Mouse (Mus musculus): Measurements from ENCODE around the gene Pld3. TPM values are rescaled to one million over a fixed set of nuclear protein-coding genes. Genes with fewer than 3 reads are reported as not detected.

Gene Pld3
- total RNA-seq (2021) = 100 to 1,000 TPM; 818 to 936 TPM

DNA sequence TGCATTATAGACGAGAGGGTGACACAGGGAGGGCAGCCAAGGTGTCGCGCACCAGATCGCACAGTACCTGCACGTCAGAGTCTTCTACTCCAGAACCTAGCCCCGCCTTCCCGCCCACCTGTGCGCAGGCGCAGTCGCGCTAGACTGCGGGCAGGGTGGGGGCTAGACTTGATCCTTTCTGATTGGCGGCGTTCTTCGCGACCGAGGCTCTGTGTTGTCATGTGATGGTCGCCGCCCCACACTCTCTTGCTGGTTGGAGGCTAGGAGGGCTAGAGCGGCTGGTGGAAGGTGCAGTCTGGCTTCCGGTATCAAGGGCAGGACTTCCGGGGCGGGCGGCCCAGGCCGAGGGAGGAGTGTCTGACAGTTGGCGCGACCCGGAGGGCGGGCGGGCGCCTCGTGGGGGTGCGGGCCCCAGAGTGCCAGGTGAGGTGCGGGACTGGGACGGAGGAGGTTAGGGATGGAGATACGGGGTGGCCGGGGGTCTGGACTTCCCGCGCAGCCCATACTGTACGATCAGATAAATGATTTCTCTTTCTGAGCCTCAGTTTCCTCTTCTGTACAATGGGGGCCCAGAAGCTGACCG lies at the start of gene Pld3, which contains the start of gene 2310022A10Rik:
Gene Pld3, minus strand, starts transcription at position 288 of the 583 bp plus-strand sequence.
Gene 2310022A10Rik, plus strand, starts transcription at position 303 of the 583 bp plus-strand sequence.
- peak; percentile 97 to 98 for DNase-seq (ENCODE audit: low spot score in 2 of 2)
- intact Hi-C loops (cut with DNase I) = no loop called here

DNA sequence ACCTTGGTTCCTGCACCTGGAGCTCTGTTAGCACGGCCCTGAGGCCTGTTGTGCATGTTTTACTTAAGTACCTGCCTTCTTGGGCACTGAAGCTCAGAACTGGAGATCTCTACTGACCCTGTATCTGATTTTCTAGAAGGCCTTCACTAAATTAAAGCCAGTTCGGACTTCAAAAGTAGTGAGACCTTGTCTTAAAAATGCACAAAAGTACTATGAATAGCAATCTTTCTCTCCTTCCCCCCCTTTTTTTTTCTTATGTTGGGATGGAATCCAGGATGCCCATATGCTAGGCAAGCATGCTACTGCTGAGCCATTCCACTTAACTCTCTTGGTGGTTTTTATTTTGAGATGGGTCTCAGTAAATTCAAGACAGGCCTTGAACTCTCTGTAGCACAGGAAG lies 49.1 kb upstream of the Pld3 start:
- no peak for DNase-seq (ENCODE audit: low spot score in 2 of 2)
- intact Hi-C loops (cut with DNase I) = no loop called here

DNA sequence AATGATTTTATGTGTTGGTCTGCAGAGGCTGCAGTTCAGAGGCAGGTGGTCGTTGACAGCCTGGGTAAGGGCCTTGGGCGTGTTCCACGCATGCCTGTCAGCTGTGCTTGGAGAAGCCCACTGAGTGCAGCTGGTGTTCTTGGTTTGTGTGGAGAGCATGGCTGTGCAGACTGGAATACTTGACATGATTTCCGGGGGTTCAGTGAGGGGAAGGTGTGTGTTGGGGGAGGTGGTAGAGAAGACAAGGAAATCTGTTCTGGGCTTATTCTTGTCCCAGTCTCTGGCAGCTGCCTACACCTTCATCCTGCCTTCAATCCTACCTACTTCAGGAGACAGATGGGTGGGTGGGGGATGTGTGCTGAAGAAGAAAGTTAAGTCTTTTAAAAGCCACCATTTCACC lies 48.6 kb upstream of the Pld3 start:
- DNase-seq (ENCODE audit: low spot score in 2 of 2) = peak; percentile 79 to 83
- intact Hi-C loops (cut with DNase I) = loop anchor here (1.0 kb wide), 1 partner anchor 52 kb away; the partner anchor contains the start of gene Ttc9b

DNA sequence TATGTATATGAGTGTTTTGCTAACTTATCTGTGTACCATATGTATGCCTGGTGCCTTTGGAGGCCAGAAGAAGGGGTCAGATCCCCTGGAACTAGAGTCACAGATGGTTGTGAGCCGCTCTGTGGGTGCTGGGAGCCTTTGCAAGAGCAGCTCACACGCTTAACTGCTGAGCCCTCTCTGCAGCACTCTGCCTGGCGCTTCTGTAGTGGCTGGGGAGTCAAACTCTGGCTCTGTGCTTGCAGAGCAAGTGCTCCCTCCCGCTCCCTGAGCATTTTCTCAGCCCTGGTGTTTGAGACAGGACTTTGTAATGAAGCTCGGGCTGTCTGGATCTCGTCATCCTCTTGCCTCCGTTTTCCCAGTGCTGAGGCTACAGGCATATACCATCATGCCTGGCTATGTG lies 45.0 kb upstream of the Pld3 start:
- DNase-seq (ENCODE audit: low spot score in 2 of 2) = peak in 1 of 2 experiments; percentile 41
- intact Hi-C loops (cut with DNase I) = no loop called here

DNA sequence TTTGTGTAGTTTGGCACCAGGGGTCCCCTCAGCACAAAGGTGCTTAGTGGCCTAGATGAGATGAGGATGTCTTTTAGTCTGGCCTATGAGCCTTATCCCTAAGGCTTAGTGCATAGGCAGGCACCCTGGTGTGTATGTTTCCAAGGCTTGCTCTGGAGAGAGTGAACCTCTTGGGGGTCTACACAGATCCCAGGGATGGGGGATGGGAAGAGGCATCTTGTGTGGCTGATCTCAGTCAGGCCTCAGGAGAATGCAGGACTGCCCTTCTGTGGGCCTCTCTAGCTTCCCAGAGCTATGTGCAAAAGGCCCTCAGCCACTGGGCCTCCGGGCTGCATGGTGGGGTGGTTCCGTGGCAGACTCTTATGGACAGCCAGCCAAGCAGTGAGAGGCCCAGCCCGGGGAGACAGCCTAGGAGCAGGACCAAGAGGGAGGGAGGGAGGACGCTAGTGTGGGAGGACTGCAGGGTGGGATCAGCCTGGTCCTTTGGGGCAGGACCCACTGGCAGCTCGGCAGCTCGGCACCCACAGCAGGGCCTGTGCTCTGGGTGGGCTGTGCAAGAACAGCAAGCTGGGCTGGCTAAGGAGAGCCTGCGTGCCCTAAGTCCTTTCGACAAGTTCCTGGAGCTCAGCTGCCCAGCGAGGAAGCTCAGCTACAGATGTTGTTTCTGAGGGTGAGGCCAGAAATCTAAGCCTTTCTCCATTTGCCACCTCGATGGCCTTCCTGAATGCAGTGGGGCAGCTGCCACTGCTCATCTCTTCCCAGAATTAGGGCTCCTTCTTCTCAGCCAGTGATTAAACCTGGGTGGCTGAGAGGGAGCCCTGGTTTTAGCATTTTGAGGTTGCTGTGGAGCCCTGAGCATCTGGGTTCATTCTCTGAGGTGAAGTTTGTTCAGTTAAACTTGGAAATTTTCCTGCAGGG lies 43.8 kb upstream of the Pld3 start:
- intact Hi-C loops (cut with DNase I) = no loop called here

DNA sequence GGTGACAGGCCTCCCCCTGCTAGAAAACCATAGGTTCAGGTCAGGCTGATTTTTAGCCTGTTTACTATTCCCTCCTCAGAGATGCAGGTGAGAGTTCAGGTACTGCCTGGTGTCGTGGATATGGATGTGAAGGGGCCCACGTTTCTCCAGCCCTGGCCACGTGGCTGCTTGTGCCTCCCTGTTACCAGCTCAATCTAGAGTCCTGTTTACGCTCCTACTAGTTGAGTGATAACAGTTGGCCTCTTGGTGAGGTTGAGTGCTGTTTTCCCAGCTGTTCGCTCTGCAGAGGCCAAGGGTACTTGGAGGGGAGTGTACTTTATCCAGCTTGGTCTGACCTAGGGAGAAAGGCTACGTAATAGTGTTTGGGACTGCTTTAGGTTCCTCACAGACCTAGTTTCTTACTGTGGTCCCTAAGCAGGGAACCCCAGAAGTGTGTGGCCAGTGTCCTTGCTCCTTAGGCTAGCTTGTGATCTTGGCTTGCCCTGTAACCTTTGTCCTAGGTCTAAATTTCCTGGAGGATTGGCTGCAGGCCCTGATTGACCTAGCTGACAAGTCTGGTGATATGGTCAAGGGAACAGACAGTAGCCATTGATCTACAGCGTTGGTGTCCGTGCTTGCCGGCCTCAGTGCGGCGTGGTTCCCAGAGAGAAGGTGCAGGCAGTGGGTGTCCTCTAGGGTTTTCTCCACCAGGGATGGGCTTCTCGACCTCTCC lies 40.1 kb upstream of the Pld3 start:
- intact Hi-C loops (cut with DNase I) = no loop called here

More for the DNA sequence above, 43.8 kb upstream of the Pld3 start:
- no peak for DNase-seq (ENCODE audit: low spot score in 2 of 2)

DNA sequence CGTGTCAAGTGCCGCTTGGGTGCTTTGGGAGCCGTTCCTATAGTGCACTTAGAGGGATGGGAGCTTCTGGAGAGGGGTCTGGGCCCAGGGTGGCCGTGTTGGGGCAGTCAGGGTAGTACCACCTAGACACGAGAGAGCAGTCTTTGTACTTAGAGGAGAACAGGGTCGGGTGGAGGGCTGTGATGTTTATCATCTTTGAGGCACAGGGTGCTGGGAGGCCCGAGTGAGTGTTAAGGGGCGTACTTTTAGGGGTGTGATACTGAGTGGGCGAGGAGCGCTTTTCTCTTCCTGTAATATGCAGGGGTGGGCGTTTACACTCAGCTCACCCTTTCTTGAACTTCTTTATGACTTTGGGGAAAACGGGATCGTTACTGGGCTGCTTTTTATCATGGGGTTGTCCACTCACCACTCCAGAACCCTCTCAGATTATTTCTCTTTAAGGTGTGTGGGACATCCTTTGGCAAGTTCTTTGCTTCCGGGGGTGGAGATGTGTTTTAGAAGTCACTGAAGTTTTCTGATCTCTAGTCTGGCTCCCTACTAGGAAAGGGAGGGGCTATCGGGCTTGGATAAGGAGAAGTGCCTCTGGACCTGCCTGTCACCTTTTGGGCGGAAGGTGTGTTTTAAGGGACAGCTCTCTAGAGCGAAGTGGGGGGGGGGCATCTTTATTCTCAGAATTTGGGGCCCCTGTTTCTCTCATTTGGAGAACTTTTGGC lies 39.4 kb upstream of the Pld3 start:
- no peak for DNase-seq (ENCODE audit: low spot score in 2 of 2)
- intact Hi-C loops (cut with DNase I) = no loop called here

More for the DNA sequence above, 40.1 kb upstream of the Pld3 start:
- DNase-seq (ENCODE audit: low spot score in 2 of 2) = no peak

DNA sequence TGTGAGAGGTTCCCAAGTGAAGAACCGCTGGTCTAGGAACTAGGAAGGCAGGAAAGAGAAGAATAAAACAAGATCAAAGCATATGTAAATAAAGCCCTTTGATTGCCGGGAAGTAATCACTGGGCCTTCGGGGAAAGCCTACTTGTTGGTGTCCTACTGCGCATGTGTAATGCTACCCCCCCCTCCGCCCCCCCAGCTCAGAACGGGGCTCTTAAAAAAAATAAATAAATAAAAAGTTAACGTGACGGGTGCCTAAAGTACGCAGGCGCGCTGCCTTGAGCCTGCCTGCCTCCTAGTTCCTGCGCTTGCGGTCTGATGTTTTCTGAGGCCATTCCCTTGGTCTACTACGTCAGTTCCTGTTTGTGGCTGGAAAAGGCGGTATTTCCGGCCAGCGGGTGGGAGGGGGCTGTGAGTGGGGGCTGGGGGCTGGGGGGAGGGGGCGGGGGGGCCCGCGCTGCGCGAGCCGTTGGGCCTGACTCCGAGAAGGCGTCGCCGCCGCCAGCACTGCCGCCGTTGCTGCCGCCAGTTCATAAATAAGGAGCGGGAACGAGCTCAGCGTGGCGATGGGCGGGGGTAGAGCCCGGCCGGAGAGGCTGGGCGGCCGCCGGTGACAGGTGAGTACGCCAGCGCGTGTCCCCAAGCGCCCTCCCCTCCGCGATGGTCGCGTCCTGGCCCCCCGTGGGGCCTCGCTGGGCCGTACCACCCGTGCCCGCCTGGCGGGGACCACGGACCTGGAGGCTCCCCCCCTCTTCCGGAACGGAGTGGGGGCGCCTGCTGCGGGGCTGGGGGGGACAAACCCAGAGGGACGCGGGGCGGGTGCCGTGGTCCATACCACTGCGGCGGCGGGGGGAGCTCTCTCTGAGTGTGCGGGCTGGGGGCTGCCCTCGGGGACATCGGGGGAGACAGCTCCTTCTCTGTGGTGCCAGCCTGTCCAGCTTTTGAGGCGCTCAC lies 38.5 kb upstream of the Pld3 start, which contains the start of gene Akt2:
Gene Akt2, plus strand, starts transcription at position 287 of the 951 bp plus-strand sequence.
- DNase-seq (ENCODE audit: low spot score in 2 of 2) = peak; percentile 92 to 94
- intact Hi-C loops (cut with DNase I) = loop anchor here (1.0 to 2.0 kb wide), 2 partner anchors 62 to 93 kb away; partner anchors contain the start of gene Ttc9b

DNA sequence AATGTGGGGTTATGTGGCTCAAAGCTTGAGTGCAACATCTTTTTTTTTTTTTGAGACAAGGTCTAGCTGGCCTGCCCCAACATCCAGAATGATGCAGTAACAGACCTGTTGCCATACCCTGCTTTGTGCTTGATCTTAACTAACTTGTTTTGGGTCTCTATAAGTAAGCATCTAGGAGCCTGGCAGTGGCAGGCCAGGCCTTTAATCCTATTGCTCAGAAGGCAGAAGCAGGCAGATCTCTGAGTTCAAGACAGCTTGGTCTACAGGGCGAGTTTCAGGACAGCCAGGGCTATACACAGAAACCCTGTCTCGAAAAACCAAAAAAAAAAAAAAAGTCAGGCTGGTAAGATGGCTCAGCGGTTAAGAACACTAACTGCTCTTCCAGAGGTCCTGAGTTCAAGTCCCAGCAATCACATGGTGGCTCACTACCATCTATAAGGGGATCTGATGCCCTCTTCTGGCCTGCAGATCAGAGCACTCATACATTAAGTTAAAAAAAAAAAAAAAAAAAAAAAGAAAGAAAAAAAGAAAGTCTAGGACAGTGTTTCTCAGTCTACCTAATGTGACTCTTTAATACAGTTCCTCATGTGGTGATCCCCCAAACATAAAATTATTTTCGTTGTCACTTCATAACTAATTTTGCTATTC lies 37.7 kb upstream of the Pld3 start:
- intact Hi-C loops (cut with DNase I) = loop anchor here (1.0 to 2.0 kb wide), 2 partner anchors 63 to 94 kb away; partner anchors contain the start of gene Ttc9b
- DNase-seq (ENCODE audit: low spot score in 2 of 2) = no peak

DNA sequence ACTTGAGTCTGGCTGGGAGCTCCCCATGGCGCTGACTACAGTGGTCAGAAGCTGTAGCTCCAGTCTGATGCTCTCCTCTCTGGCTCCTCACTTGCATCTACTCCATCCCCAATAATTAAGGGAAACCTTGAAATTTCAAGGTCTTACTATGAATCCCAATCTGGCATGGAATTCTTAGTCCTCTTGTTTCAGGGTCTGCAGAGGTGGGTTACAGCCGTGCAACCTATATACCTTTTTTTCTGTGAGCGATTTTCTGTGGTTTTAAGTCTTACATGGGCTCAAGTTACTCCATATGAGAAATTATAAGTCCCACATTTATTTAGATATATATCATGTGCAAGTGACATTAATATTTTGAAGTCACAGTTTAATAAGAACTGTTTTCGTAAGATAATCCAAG lies 37.1 kb upstream of the Pld3 start:
- intact Hi-C loops (cut with DNase I) = loop anchor here (2.0 kb wide), 1 partner anchor 95 kb away; no protein-coding TSS in a partner anchor

DNA sequence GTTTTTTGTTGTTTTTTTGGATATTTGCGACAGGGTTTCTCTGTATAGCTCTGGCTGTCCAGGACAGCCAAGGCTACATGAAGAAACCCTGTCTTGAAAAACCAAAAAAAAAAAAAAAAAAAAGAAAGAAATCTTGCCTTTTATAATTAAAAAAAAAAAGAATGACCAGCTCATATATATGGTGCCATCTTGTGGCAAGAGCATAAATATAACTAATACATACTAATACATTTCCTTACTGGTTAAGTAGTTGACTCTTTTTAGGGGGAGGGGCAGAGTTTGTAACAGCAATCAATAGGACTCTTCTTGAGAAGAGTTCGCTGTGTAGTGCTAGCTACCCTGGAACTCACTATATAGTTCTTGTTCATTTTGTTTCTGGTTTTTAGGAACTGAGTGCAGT lies 34.7 kb upstream of the Pld3 start:
- DNase-seq (ENCODE audit: low spot score in 2 of 2) = no peak
- intact Hi-C loops (cut with DNase I) = no loop called here

More for the DNA sequence above, 37.1 kb upstream of the Pld3 start:
- DNase-seq (ENCODE audit: low spot score in 2 of 2) = no peak

DNA sequence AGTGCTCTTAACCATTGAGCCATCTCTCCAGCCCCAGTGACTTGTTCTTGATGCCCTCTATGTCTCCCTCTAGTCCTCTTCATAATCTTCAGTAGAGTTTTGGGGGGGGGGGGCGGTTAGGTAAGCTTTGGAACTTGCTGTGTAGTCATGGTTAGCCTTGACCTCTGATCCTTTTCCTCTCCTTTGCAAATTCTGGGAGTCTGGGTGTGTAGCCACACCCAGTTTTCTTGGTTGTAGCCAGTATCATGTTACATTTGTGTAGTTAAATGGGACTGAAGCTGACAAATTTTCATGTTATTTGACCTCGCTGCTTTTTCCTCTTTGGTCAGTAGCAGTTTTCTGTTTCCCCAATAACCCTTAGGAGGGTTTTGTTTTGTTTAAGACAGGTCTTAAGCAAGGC lies 33.8 kb upstream of the Pld3 start:
- intact Hi-C loops (cut with DNase I) = no loop called here
- DNase-seq (ENCODE audit: low spot score in 2 of 2) = no peak

DNA sequence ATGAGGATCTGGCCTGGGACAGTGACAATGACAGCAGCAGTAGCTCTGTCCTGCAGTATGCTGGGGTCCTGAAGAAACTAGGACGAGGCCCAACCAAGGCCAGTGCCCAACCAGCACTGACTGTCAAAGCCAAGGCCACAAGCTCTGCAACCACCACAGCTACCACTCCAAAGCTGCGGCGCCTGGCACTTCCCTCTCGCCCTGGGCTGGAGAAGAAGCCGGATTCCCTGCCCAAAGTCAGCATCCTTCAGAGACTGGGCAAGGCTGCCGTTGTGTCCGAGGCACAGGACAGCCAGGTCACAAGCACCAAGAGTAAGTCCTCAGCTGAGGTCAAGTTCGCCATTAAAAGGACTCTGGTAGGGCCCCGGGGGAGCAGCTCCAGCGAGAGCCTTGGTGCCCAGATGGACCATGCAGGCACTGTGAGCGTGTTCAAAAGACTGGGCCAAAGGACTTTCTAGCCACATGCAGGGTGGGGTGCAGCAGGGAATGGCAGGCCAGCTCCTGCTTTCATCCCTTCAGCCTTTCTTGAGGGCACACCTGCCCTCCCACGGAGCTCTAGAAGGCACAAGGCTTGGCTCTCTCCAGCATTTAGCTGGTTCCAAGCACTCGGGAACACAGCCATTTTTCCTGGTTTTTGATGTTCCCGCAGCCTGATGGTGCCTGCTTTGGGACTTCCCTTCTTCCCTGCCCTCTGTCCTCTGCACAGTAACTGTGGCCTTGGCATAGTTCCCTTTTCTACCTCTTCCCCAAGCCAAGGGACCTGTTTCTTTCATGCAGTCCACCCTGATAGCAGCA lies 27.6 kb upstream of the Pld3 start:
- intact Hi-C loops (cut with DNase I) = no loop called here
- no peak for DNase-seq (ENCODE audit: low spot score in 2 of 2)

DNA sequence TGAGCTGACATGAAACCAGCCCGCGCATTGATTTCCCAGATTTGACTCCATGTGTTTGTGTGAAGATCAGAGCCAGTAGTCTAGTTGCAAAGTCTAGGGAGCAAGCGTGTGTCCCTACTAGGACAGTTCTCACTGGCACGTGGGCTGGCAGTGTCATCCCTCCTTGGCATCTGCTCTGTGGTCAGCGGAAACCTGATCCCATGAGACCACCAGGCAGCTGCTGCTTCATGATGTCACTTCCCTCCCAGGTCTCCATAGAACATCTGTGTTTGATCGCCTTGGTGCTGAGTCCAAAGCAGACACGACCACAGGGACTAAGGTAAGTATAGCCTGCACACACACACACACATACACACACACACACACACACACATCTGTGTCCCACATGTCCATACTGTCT lies 25.4 kb upstream of the Pld3 start:
- intact Hi-C loops (cut with DNase I) = loop anchor here (5.0 kb wide), 1 partner anchor 74 kb away; the partner anchor contains the start of gene Ttc9b
- no peak for DNase-seq (ENCODE audit: low spot score in 2 of 2)

DNA sequence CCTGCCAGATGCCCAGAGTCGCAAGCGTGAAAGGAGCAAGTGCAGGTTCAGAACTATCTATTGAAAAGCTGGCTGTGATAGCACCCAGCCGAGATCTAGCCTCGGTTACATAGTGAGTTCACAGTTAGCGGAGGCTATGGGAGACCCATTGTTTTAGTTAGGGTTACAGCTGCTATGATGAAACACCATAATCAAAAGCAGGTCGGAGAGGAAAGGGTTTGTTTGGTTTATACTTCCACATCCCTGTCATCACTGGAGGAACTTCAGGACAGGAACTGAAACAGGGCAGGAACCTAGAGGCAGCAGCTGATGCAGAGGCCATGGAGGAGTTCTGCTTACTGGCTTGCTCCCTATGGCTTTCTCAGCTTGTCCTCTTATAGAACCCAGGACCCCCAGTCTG lies 24.6 kb upstream of the Pld3 start:
- intact Hi-C loops (cut with DNase I) = loop anchor here (5.0 kb wide), 1 partner anchor 75 kb away; the partner anchor contains the start of gene Ttc9b
- no peak for DNase-seq (ENCODE audit: low spot score in 2 of 2)

DNA sequence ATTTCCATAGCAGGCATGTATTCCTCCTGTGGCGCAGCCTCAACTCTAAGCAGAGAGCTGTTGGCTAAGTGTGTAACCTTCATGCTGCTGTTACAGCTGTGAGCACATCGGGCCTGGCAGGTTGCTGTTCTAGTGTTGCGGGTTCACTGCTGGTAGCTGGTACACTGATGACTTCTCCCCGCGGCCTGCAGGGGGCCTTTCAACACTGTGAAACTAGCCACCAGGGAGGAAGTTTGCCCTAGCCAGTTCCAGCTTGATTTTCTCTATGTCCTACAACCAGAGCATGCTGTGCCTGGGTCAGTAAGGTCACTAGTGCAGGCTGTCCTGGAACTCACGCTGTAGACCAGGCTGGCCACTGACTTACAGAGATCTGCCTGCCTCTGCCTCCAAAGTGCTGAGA lies 23.9 kb upstream of the Pld3 start:
- DNase-seq (ENCODE audit: low spot score in 2 of 2) = peak in 1 of 2 experiments; percentile 39
- intact Hi-C loops (cut with DNase I) = loop anchor here (5.0 kb wide), 1 partner anchor 75 kb away; the partner anchor contains the start of gene Ttc9b
